Mouse (Mus musculus) bone marrow macrophage, adult 2 months (primary cell): ENCODE measurements around the gene Gstm4.

Experiments used
- CTCF ChIP-seq: IDR thresholded peaks from 2 replicates; pipeline ENCODE4 v1.5.1; 2012; ENCODE audit warnings: low read depth, mild to moderate bottlenecking, low read length, moderate library complexity
- POLR2A ChIP-seq: IDR thresholded peaks from 2 replicates; pipeline ENCODE4 v1.6.1; 2012; ENCODE audit warnings: mild to moderate bottlenecking, low read depth, low read length, borderline replicate concordance

- TF ChIP-seq POLR2A (no peak), CTCF (no peak)
Observed at GRCm38 (mm10) chr3:108022650-108023049, 22.0 kb downstream of the Gstm4 start.
